Mouse (Mus musculus): ENCODE data around the gene Mrpl35. TPM values are rescaled to one million over a fixed set of nuclear protein-coding genes. Genes with fewer than 3 reads are reported as not detected.
A peak's percentile ranks its signal among the peaks of the same experiment; 100 is the strongest.
"Not testable (repeated sequence)": the region's sequence is repeated elsewhere in the genome, so short reads cannot be mapped to it uniquely, and the experiment has no call there.

Mrpl35 gene
- 61.3 and 61.7 TPM in 2 replicates for polyA plus RNA-seq (2015; fragmentation: Nextera tagmentation; extraction: Ambion mirVana)

- H3K27me3 ChIP-seq (ENCODE audit: control insufficient read depth, insufficient read depth, low read length): no peaks in the 10 kb centered on the region
- H3K9ac ChIP-seq (ENCODE audit: low read length): no peak within 1 kb of the TSS
- peaks cover 13% of the 10 kb centered on the region for H3K4me1 ChIP-seq (ENCODE audit: control insufficient read depth, insufficient read depth, low read length)
- ATAC-seq (replicated peaks; ENCODE audit: extremely low read depth, insufficient read depth, low FRiP score): no peak
- H3K4me2 ChIP-seq (ENCODE audit: low read depth, low read length): no peak within 1 kb of the TSS
- H3K27ac ChIP-seq (ENCODE audit: low read length): no peak within 1 kb of the TSS
- H3K9me3 ChIP-seq (replicated peaks; ENCODE audit: control insufficient read depth, low read length): no peaks in the 10 kb centered on the region
- no peak within 1 kb of the TSS for H3K4me3 ChIP-seq (ENCODE audit: low read length)
- H3K36me3 ChIP-seq (ENCODE audit: control insufficient read depth, insufficient read depth): no peaks in the 10 kb centered on the region
- 40% methylated on average over 1 of the region's 1 CpGs for WGBS
Observed at GRCm38 (mm10) chr6:71826869-71827268, at the start of gene Mrpl35. Gene Mrpl35 (minus strand): TSS chr6:71826969.

- H3K36me3 ChIP-seq (ENCODE audit: control insufficient read depth, insufficient read depth): peaks cover 49% of the 10 kb centered on the region
- H3K4me1 ChIP-seq (ENCODE audit: control insufficient read depth, insufficient read depth, low read length): no peaks in the 10 kb centered on the region
- no peak overlapping the region for H3K27ac ChIP-seq (ENCODE audit: low read length)
- H3K4me2 ChIP-seq (ENCODE audit: low read depth, low read length): no peak overlapping the region
- no peak overlapping the region for H3K4me3 ChIP-seq (ENCODE audit: low read length)
- WGBS: 89% methylated on average over 9 of the region's 9 CpGs
- ATAC-seq (replicated peaks; ENCODE audit: extremely low read depth, insufficient read depth, low FRiP score): no peak
- H3K27me3 ChIP-seq (ENCODE audit: control insufficient read depth, insufficient read depth, low read length): no peaks in the 10 kb centered on the region
- no peaks in the 10 kb centered on the region for H3K9me3 ChIP-seq (replicated peaks; ENCODE audit: control insufficient read depth, low read length)
- H3K9ac ChIP-seq (ENCODE audit: low read length): no peak overlapping the region
Observed at GRCm38 (mm10) chr6:71871396-71871795, 44.6 kb upstream of the Mrpl35 start.

GRCm38 (mm10) chr6:71868809-71869208 lies 42.0 kb upstream of the Mrpl35 start:
- H3K4me3 ChIP-seq (ENCODE audit: low read length): no peak overlapping the region
- H3K9ac ChIP-seq (ENCODE audit: low read length): no peak overlapping the region
- no peak for ATAC-seq (replicated peaks; ENCODE audit: extremely low read depth, insufficient read depth, low FRiP score)
- 0 out of 2 replicates have a peak, but pooled peaks cover 4% of the 10 kb centered on the region for H3K9me3 ChIP-seq (replicated peaks; ENCODE audit: control insufficient read depth, low read length)
- WGBS: 85% methylated on average over 1 of the region's 1 CpGs
- no peak overlapping the region for H3K4me2 ChIP-seq (ENCODE audit: low read depth, low read length)
- H3K4me1 ChIP-seq (ENCODE audit: control insufficient read depth, insufficient read depth, low read length): no peaks in the 10 kb centered on the region
- H3K36me3 ChIP-seq (ENCODE audit: control insufficient read depth, insufficient read depth): peaks cover 56% of the 10 kb centered on the region
- no peaks in the 10 kb centered on the region for H3K27me3 ChIP-seq (ENCODE audit: control insufficient read depth, insufficient read depth, low read length)
- no peak overlapping the region for H3K27ac ChIP-seq (ENCODE audit: low read length)

GRCm38 (mm10) chr6:71867751-71868150 lies 41.0 kb upstream of the Mrpl35 start:
- WGBS: 86% methylated on average over 2 of the region's 2 CpGs
- Histone ChIP-seq H3K4me2 (ENCODE audit: low read depth, low read length) (no peak overlapping the region), H3K36me3 (ENCODE audit: control insufficient read depth, insufficient read depth) (peaks cover 56% of the 10 kb centered on the region)

GRCm38 (mm10) chr6:71846906-71847305 lies 20.1 kb upstream of the Mrpl35 start:
- not testable (repeated sequence) for H3K4me3 ChIP-seq (ENCODE audit: low read length); H3K9me3 ChIP-seq (replicated peaks; ENCODE audit: control insufficient read depth, low read length); H3K4me1 ChIP-seq (ENCODE audit: control insufficient read depth, insufficient read depth, low read length); ATAC-seq (replicated peaks; ENCODE audit: extremely low read depth, insufficient read depth, low FRiP score); H3K9ac ChIP-seq (ENCODE audit: low read length); H3K4me2 ChIP-seq (ENCODE audit: low read depth, low read length); H3K27me3 ChIP-seq (ENCODE audit: control insufficient read depth, insufficient read depth, low read length); H3K27ac ChIP-seq (ENCODE audit: low read length)
- peaks cover 22% of the 10 kb centered on the region for H3K36me3 ChIP-seq (ENCODE audit: control insufficient read depth, insufficient read depth)
- 89% methylated on average over 6 of the region's 6 CpGs for WGBS

More at GRCm38 (mm10) chr6:71867751-71868150, 41.0 kb upstream of the Mrpl35 start:
- no peak for ATAC-seq (replicated peaks; ENCODE audit: extremely low read depth, insufficient read depth, low FRiP score)
- 0 out of 2 replicates have a peak, but pooled peaks cover 4% of the 10 kb centered on the region for H3K9me3 ChIP-seq (replicated peaks; ENCODE audit: control insufficient read depth, low read length)
- H3K27ac ChIP-seq (ENCODE audit: low read length): no peak overlapping the region
- no peaks in the 10 kb centered on the region for H3K27me3 ChIP-seq (ENCODE audit: control insufficient read depth, insufficient read depth, low read length)
- no peak overlapping the region for H3K4me3 ChIP-seq (ENCODE audit: low read length)
- no peaks in the 10 kb centered on the region for H3K4me1 ChIP-seq (ENCODE audit: control insufficient read depth, insufficient read depth, low read length)
- no peak overlapping the region for H3K9ac ChIP-seq (ENCODE audit: low read length)

- Histone ChIP-seq H3K4me2 (ENCODE audit: low read depth, low read length) (no peak overlapping the region), H3K27ac (ENCODE audit: low read length) (no peak overlapping the region), H3K4me3 (ENCODE audit: low read length) (no peak overlapping the region), H3K27me3 (ENCODE audit: control insufficient read depth, insufficient read depth, low read length) (no peaks in the 10 kb centered on the region), H3K9ac (ENCODE audit: low read length) (no peak overlapping the region), H3K4me1 (ENCODE audit: control insufficient read depth, insufficient read depth, low read length) (no peaks in the 10 kb centered on the region), H3K9me3 (replicated peaks; ENCODE audit: control insufficient read depth, low read length) (no peaks in the 10 kb centered on the region), H3K36me3 (ENCODE audit: control insufficient read depth, insufficient read depth) (peaks cover 2% of the 10 kb centered on the region; the same call in 1 of the 2 replicates)
- ATAC-seq (replicated peaks; ENCODE audit: extremely low read depth, insufficient read depth, low FRiP score): no peak
- 95% methylated on average over 1 of the region's 1 CpGs for WGBS
Observed at GRCm38 (mm10) chr6:71840597-71841290, 14.0 kb upstream of the Mrpl35 start.

GRCm38 (mm10) chr6:71839815-71840214 lies 13.0 kb upstream of the Mrpl35 start:
- no peaks in the 10 kb centered on the region for H3K27me3 ChIP-seq (ENCODE audit: control insufficient read depth, insufficient read depth, low read length)
- no peaks in the 10 kb centered on the region for H3K9me3 ChIP-seq (replicated peaks; ENCODE audit: control insufficient read depth, low read length)
- H3K4me2 ChIP-seq (ENCODE audit: low read depth, low read length): no peak overlapping the region
- no peak overlapping the region for H3K4me3 ChIP-seq (ENCODE audit: low read length)
- H3K4me1 ChIP-seq (ENCODE audit: control insufficient read depth, insufficient read depth, low read length): no peaks in the 10 kb centered on the region
- ATAC-seq (replicated peaks; ENCODE audit: extremely low read depth, insufficient read depth, low FRiP score): no peak
- H3K36me3 ChIP-seq (ENCODE audit: control insufficient read depth, insufficient read depth): peaks cover 4% of the 10 kb centered on the region; the same call in 1 of the 2 replicates
- no peak overlapping the region for H3K27ac ChIP-seq (ENCODE audit: low read length)
- no peak overlapping the region for H3K9ac ChIP-seq (ENCODE audit: low read length)

- Histone ChIP-seq H3K4me1 (ENCODE audit: control insufficient read depth, insufficient read depth, low read length) (peaks cover 6% of the 10 kb centered on the region), H3K9ac (ENCODE audit: low read length) (no peak overlapping the region), H3K4me3 (ENCODE audit: low read length) (no peak overlapping the region), H3K4me2 (ENCODE audit: low read depth, low read length) (no peak overlapping the region), H3K36me3 (ENCODE audit: control insufficient read depth, insufficient read depth) (peaks cover 5% of the 10 kb centered on the region; the same call in 1 of the 2 replicates), H3K27me3 (ENCODE audit: control insufficient read depth, insufficient read depth, low read length) (no peaks in the 10 kb centered on the region), H3K27ac (ENCODE audit: low read length) (no peak overlapping the region), H3K9me3 (replicated peaks; ENCODE audit: control insufficient read depth, low read length) (no peaks in the 10 kb centered on the region)
- no peak for ATAC-seq (replicated peaks; ENCODE audit: extremely low read depth, insufficient read depth, low FRiP score)
- 71% methylated on average over 2 of the region's 2 CpGs for WGBS
Observed at GRCm38 (mm10) chr6:71836811-71837210, 10.0 kb upstream of the Mrpl35 start.

GRCm38 (mm10) chr6:71831581-71831960 lies 4.8 kb upstream of the Mrpl35 start:
- H3K27ac ChIP-seq (ENCODE audit: low read length): peak overlapping the region; percentile 98
- H3K4me2 ChIP-seq (ENCODE audit: low read depth, low read length): peak overlapping the region; percentile 86
- H3K27me3 ChIP-seq (ENCODE audit: control insufficient read depth, insufficient read depth, low read length): no peaks in the 10 kb centered on the region
- peaks cover 4% of the 10 kb centered on the region; the same call in 1 of the 2 replicates for H3K36me3 ChIP-seq (ENCODE audit: control insufficient read depth, insufficient read depth)
- H3K9me3 ChIP-seq (replicated peaks; ENCODE audit: control insufficient read depth, low read length): no peaks in the 10 kb centered on the region
- peaks cover 8% of the 10 kb centered on the region for H3K4me1 ChIP-seq (ENCODE audit: control insufficient read depth, insufficient read depth, low read length)
- peak; percentile 99 for ATAC-seq (replicated peaks; ENCODE audit: extremely low read depth, insufficient read depth, low FRiP score)
- H3K9ac ChIP-seq (ENCODE audit: low read length): peak overlapping the region; percentile 98
- peak overlapping the region; percentile 99 for H3K4me3 ChIP-seq (ENCODE audit: low read length)
- WGBS: 0% methylated on average over 21 of the region's 21 CpGs
